Mouse (Mus musculus): ENCODE results near the gene Apbb1.

- no peak for TF ChIP-seq TAL1 (IDR thresholded peaks at IDR 0.05; ENCODE audit: low read length)
- TF ChIP-seq GATA1 (IDR thresholded peaks at IDR 0.05; ENCODE audit: low read length) = no peak
Observed at GRCm38 (mm10) chr7:105519771-105520170, 61.7 kb downstream of the Apbb1 start.

Data from erythroblast, embryonic 14.5 days (primary cell).